Mouse (Mus musculus) kidney, adult 2 months (tissue): Measurements from ENCODE around the gene Tnfrsf1a. TPM values are rescaled to one million over a fixed set of nuclear protein-coding genes. Genes with fewer than 3 reads are reported as not detected.

Experiments used
- DNase-seq: peaks from one replicate; pipeline ENCODE4 v3.0.0; 2021
- H3K27ac ChIP-seq: fragments of 200-500 bp; 2 replicates; pipeline ENCODE4 v1.5.1; 2012; ENCODE audit warnings: low read depth, low read length, control low read depth, inconsistent platforms; ENCODE audit not compliant: insufficient read depth
- H3K27me3 ChIP-seq: fragments of 200-500 bp; replicated peaks from 2 replicates; pipeline ENCODE4 v1.6.1; 2012; ENCODE audit warnings: mild to moderate bottlenecking, moderate library complexity, low read length, inconsistent platforms; ENCODE audit not compliant: control insufficient read depth, insufficient read depth
- H3K36me3 ChIP-seq: fragments of 200-500 bp; 2 replicates; pipeline ENCODE4 v1.6.1; 2012; ENCODE audit warnings: mild to moderate bottlenecking, moderate library complexity, low read length, inconsistent platforms; ENCODE audit not compliant: control insufficient read depth, insufficient read depth
- H3K4me1 ChIP-seq: fragments of 200-500 bp; 2 replicates; pipeline ENCODE4 v1.6.1; 2011; ENCODE audit warnings: low read length; ENCODE audit not compliant: control insufficient read depth, insufficient read depth
- H3K4me3 ChIP-seq: fragments of 200-500 bp; 2 replicates; pipeline ENCODE4 v1.5.1; 2011; ENCODE audit warnings: mild to moderate bottlenecking, low read depth, low read length, control low read depth; ENCODE audit not compliant: insufficient read depth
- CTCF ChIP-seq: fragments of 200-500 bp; conservative IDR thresholded peaks from 2 replicates; pipeline ENCODE4 v1.5.1; 2011; ENCODE audit warnings: low read depth, mild to moderate bottlenecking, control low read depth, low read length, moderate library complexity, mixed read lengths; ENCODE audit not compliant: insufficient read depth, insufficient read length
- POLR2A ChIP-seq: fragments of 200-500 bp; IDR thresholded peaks from one replicate; pipeline ENCODE4 v1.6.1; 2011; ENCODE audit warnings: low read depth, low read length, control low read depth
- WGBS: fragments of 180-500 bp; shearing (Covaris S2); methylation state at CpG from one replicate; pipeline ENCODE4 v1.1.7; 2018; 5-methylcytosine and 5-hydroxymethylcytosine counted together
- polyA plus RNA-seq: library from polyadenylated mRNA; depleted of rRNA; stranded (reverse); fragments of >200 nt; gene quantifications from 2 replicates; pipeline ENCODE4 v1.2.3, GENCODE M21; 2012

Tnfrsf1a gene
- polyA plus RNA-seq, 1 experiment = 98.6 TPM

DNA sequence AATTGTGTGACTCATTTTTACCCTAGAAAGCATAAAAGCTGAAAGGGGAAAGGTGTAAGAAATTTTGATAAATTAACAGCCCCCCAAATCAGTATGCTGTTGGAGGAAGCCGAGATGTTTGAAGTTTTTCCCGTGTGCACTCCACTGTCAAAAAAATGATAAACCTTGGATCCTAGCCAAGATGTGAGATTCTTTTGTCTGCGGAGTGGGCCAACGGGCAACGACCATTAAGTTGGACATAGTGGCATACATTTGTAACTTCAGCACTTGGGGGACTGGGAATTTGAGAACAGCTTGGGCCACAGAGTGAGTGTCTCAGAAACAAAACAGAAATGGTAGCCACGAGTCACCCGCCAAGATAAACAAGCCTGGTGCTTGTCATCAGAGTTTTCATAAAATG is 32.1 kb upstream of the Tnfrsf1a start:
- no peaks in the 10 kb centered on the region for H3K36me3 ChIP-seq
- no peak overlapping the region for H3K4me3 ChIP-seq
- no peaks in the 10 kb centered on the region for H3K27me3 ChIP-seq
- TF ChIP-seq CTCF = no peak
- no peak for TF ChIP-seq POLR2A
- H3K27ac ChIP-seq = no peak overlapping the region
- peaks cover 16% of the 10 kb centered on the region for H3K4me1 ChIP-seq
- WGBS = 50% methylated on average over 7 of the region's 7 CpGs
- DNase-seq = no peak

DNA sequence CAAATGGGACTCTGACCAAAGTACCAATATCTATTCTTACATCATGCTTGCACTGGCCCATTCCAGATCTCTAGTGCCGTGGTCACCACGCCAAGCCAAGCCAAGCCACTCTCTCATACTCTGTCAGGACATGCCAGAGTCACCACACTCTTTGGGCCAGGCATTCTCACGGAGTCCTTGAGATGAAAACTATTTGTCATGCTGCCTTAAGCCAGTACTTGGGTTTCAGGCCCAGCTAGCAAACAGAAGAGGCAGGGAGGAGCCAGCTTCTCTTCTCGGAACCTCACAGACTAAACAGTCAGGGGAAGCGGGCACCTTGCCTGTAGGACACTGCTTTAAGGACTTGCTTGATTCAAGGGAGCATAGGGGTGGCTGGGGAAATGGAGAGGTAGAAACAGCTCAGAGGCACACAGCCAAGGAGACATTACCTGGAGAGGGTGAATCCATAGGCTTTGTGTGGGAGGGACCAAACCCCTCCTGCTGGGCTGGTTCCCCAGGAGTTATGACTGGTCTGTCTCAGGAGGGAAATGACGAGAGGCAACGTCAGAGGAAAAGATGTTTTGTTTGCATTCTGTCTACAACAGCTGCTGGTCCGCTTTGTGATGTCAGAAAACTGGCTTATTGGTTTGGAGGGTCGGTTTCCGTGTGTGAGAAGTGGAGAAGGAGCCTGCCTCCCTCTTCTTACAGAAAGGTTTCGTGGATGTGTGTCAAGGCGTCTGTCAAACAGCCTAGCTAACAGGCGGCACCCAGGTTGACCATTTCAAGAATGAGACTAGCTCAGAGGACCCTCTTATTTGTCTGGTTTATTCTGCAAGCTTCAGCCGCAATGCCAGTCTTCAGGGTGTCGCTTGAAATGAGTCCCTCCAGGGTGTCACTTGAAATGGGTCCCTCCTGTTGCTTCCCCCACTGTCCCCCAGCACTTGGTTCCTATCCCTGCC is 29.9 kb upstream of the Tnfrsf1a start:
- DNase-seq = no peak
- Histone ChIP-seq H3K27ac (peak overlapping the region; percentile 85), H3K4me3 (no peak overlapping the region), H3K36me3 (no peaks in the 10 kb centered on the region), H3K27me3 (no peaks in the 10 kb centered on the region), H3K4me1 (peaks cover 6% of the 10 kb centered on the region)
- WGBS = 74% methylated on average over 15 of the region's 15 CpGs
- TF ChIP-seq CTCF (no peak), POLR2A (no peak)

DNA sequence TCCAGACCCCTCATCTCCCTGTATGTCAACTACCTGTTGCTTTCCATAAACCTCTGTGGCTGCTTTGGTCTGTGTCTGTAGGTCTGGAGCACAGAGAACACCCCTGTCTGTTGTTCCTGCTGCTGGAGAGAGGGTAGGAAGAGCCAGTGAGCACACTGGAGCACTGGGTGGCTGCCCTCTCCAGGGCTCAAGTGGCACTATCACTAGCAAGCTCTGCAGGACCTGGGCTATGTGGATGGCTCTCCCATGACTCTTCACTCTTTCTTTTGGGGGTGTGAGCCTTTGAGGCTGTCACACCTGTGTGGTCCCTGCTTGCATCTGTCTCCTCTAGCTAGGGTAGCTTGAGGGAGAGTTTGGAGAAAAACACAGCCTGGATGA is 29.3 kb upstream of the Tnfrsf1a start:
- no peak for DNase-seq
- H3K27me3 ChIP-seq = no peaks in the 10 kb centered on the region

DNA sequence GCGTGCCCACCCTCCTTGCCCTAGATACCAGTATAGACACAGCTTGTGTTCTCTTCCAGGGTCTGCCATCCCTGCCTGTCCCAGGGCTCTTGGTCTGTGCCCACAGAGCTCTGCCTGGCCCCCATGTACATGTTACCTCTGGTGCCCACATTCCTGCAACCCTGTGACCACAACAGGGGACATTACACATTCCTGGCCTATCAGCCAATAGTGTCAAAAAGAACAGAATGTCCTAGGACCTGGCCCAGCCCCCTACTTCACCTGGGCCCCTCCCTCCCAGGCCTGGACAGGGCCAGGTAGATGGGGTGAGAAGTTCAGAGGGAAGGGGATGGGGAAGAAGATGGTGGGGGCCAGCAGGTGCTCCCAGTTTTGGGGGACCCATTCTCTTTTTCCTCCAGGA is 28.8 kb upstream of the Tnfrsf1a start, which contains the start of gene Scnn1a:
Gene Scnn1a (plus strand): TSS at position 337 of the 400 bp plus-strand sequence.
- 96% methylated on average over 1 of the region's 1 CpGs for WGBS
- peak within 1 kb of the TSS; percentile 92 for H3K27ac ChIP-seq

More for the DNA sequence above, 29.3 kb upstream of the Tnfrsf1a start:
- Histone ChIP-seq H3K4me3 (no peak overlapping the region), H3K36me3 (no peaks in the 10 kb centered on the region), H3K27ac (peak overlapping the region; percentile 85), H3K4me1 (0 out of 2 replicates have a peak, but pooled peaks cover 5% of the 10 kb centered on the region)
- TF ChIP-seq POLR2A (no peak), CTCF (no peak)

DNA sequence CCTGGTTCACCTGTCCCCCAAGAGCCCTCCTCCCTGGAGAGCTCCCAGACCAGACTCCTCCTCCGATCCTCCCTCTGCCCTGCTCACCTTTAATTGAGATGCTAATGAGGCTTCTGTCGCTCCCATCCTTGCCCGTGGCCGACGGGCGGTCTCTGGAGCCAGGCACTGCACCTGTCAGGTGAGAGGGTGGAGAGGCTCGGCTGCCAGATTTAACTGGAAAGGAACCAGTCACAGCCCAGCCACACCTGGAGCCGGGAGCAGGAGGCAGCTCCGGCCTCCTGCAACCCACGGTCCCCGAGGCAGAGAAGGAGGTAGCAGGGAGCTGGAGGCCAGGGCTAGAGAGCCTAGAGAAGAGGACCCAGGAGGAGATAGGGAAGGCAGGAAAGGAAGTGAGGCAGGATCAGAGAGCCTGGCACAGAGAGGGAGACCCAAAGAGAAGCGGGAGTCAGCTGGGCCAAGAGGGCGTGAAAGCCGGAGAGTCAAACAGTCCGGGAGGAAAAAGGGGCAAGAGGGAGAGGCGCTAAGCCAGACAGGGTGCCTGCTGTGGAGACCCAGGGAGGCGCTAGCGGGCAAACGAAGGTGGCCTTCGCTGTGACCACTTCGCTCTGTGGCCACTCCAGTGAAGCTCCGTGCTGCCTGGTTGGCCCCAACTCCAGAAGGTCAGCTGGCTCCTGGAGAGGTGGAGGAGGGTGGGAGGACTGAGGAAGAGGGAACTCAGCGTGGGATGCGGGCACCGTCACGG is 27.9 kb upstream of the Tnfrsf1a start:
- Histone ChIP-seq H3K4me1 (0 out of 2 replicates have a peak, but pooled peaks cover 5% of the 10 kb centered on the region), H3K4me3 (peak overlapping the region; percentile 57), H3K27ac (peak overlapping the region; percentile 92), H3K36me3 (no peaks in the 10 kb centered on the region), H3K27me3 (no peaks in the 10 kb centered on the region)
- DNase-seq = peak; percentile 84
- TF ChIP-seq CTCF (no peak), POLR2A (peak; percentile 50)
- 21% methylated on average over 26 of the region's 26 CpGs for WGBS

More for the DNA sequence above, 28.8 kb upstream of the Tnfrsf1a start, which contains the start of gene Scnn1a:
- Histone ChIP-seq H3K27me3 (no peaks in the 10 kb centered on the region), H3K4me3 (peak within 1 kb of the TSS; percentile 57), H3K36me3 (no peaks in the 10 kb centered on the region), H3K4me1 (0 out of 2 replicates have a peak, but pooled peaks cover 5% of the 10 kb centered on the region)
- no peak for TF ChIP-seq CTCF
- TF ChIP-seq POLR2A = no peak
- peak; percentile 78 for DNase-seq

DNA sequence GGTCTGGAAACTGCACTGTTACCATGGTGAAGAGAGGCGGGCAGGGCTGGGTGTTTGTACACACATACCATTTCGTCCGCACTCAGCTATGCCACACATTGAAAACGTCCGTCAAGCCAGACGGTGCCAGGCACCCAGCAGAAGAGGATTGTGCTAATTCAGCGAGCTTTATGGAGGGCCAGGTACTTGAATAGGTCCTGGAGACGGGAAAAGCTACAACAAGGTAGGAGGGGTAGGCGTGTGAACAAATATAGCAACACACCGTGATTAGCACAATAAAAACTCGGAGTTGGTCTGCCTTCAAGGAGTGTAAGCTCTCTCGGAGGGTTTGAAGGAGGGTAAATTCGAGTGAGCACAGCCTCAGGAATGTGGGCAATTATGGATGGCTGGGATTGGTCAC is 26.4 kb upstream of the Tnfrsf1a start:
- Histone ChIP-seq H3K36me3 (no peaks in the 10 kb centered on the region), H3K4me1 (0 out of 2 replicates have a peak, but pooled peaks cover 5% of the 10 kb centered on the region), H3K27me3 (no peaks in the 10 kb centered on the region), H3K4me3 (peak overlapping the region; percentile 57), H3K27ac (peak overlapping the region; percentile 92)
- TF ChIP-seq CTCF (no peak), POLR2A (no peak)
- WGBS = 56% methylated on average over 13 of the region's 13 CpGs
- DNase-seq = no peak

DNA sequence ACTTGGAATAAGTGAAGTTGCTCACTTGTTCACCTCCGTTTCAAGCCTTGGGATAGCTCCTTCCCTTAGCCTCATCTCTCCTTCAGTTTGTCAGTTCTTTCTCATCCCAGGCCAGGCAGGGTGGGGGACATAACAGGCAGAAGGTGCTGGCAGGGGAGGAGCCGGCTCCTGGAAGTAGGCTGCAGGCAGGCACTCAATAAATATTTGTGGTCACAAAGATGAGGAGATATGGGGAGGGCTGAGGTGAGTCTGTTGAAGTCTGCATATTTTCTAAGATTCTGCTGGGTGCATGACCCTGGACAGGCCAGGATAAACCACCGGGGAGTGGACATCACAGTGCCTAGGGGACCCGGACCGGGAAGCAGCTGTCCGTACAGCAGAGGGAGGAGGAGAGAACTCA is 25.6 kb upstream of the Tnfrsf1a start:
- 64% methylated on average over 6 of the region's 6 CpGs for WGBS
- H3K27me3 ChIP-seq = no peaks in the 10 kb centered on the region
- TF ChIP-seq POLR2A (no peak), CTCF (no peak)
- peak overlapping the region; percentile 57 for H3K4me3 ChIP-seq
- no peak overlapping the region for H3K27ac ChIP-seq
- H3K36me3 ChIP-seq = no peaks in the 10 kb centered on the region
- DNase-seq = no peak
- H3K4me1 ChIP-seq = 0 out of 2 replicates have a peak, but pooled peaks cover 5% of the 10 kb centered on the region
